Mouse (Mus musculus): ENCODE data around the gene Gm45837. TPM values are rescaled to one million over a fixed set of nuclear protein-coding genes. Genes with fewer than 3 reads are reported as not detected.

Gene Gm45837
- total RNA-seq, 4 experiments from 2014 or later: 1.2 to 1.6 TPM; not detected in 2

- no peak for DNase-seq (ENCODE audit: low spot score in 2 of 2)
Measured at GRCm38 (mm10) chr7:101499701-101500100, 89.0 kb downstream of the Gm45837 start.

- DNase-seq (ENCODE audit: low spot score in 2 of 2): peak in 1 of 2 experiments; percentile 5
Measured at GRCm38 (mm10) chr7:101501236-101501635, 90.5 kb downstream of the Gm45837 start.

- DNase-seq (ENCODE audit: low spot score in 2 of 2): peak in 1 of 2 experiments; percentile 19
Measured at GRCm38 (mm10) chr7:101501675-101502074, 91.0 kb downstream of the Gm45837 start.

DNA sequence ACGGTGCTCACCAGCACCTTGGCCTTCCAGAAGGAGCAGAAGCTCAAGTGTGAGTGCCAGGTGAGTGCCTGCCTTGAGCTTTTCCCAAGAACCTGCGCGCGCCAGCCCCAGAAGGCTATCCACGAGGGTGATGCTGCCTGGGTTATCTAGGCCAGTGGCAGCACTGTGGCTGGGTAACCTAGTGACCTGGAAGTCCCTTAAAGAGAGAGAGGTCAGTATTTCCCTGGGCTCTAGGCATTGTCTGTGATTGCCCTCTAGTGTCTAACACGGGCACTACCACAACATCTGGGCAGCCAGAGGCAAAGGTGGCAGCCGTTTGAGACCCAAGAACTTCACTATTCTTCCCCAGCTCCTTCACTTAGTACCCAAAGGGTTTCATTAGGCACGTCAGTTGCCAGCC, 92.7 kb downstream of the Gm45837 start:
- DNase-seq (ENCODE audit: low spot score in 2 of 2): no peak

DNA sequence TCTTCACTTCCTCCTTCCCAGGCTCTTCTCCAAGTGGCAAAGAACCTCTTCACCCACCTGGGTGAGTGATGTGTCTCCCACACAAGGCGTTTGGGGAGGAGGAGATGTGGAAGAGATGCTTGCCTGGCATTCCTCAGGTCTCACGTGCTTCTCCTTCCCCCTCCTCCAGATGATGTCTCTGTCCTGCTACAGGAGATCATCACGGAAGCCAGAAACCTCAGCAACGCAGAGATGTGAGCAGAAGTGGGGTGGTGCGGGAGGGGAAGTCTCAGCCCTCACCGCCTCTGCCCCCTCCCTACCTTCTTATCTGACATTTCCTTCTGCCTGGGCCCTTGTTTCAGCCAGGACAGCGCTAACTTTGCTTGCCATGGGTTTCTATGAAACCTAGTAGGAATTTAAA, 93.1 kb downstream of the Gm45837 start:
- no peak for DNase-seq (ENCODE audit: low spot score in 2 of 2)

GRCm38 (mm10) chr7:101504507-101504906, 93.8 kb downstream of the Gm45837 start:
- no peak for DNase-seq (ENCODE audit: low spot score in 2 of 2)

GRCm38 (mm10) chr7:101509212-101509611, 98.5 kb downstream of the Gm45837 start:
- DNase-seq (ENCODE audit: low spot score in 2 of 2): no peak

- peak in 1 of 2 experiments; percentile 74 for DNase-seq (ENCODE audit: low spot score in 2 of 2)
Measured at GRCm38 (mm10) chr7:101513655-101514054, 103.0 kb downstream of the Gm45837 start.

DNA sequence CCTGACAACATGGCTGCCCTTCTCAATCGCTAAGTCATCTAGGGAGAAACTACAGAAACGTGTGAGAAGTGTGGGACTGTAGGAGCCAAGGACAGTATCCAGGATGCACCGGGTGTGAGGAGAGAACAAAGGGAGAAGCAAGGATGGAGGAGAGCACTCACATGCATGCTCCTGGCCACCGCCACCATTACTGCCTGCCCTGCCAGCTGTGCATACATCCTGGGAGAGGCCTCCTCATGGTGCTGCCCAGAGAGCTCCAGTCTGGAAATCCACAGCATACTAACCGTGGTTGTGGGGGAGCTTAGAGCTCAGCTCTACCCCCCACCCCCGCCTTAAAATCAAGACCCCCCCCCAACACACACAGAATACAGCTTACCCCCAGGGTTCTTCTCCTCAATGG, 104.1 kb downstream of the Gm45837 start:
- DNase-seq (ENCODE audit: low spot score in 2 of 2): no peak

DNA sequence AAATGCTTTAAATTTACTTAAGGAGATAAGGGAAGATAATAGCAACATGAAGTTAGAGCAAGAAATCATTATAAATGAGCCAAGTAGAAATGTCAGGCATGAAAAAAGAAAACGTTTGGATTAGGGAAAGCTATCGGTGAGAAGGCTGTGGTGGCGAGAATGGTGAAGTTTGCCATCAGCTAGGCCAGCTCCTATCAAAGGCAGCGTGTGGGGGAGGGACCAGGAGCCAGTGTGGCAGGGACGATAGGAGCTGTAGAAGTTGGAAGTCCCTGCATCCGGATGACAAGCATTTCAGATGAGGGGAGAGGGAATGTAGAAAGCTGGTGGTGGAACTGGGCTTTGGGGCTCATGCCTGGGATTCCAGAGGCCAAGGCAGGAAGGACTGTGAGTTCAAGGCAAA, 104.6 kb downstream of the Gm45837 start:
- DNase-seq (ENCODE audit: low spot score in 2 of 2): peak in 1 of 2 experiments; percentile 61

DNA sequence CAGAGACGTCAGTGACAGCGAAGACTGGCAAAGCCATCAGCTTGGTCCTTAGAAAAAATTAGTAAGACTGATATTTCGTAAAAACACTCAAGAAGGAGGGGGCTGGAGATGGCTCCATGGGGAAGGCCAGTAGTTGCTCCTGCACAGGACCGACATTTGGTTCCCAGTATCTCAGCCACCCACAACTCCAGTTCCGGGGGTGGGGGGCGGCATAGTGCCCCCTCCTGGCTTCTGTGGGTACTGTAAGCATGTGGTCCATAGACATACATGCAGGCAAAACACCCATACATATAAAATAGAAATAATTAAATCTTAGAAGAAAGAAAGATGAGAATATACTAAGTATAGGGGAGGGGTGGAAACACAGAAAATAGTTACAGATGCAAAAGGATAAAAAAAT, 105.8 kb downstream of the Gm45837 start:
- DNase-seq (ENCODE audit: low spot score in 2 of 2): no peak

- DNase-seq (ENCODE audit: low spot score in 2 of 2): no peak
Measured at GRCm38 (mm10) chr7:101521696-101522095, 111.0 kb downstream of the Gm45837 start.

DNA sequence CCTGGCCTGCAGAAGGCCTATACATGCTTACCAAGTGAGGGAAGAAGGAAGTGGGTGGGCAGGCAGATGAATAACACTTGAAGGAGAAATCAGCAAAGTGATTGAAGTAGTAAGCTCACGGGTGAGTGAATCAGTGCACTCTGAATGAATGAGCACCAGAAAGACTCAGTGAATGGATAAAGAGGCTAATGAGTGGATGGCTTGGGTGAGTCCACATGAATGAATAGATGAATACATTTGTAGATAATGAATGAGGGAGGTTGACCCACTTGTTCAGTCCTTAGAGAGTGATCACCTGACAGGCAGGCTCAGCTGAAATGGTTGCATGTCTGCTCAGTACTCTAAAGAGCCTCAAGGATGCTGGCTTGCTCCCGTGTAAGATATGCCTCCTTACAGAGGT, 112.5 kb downstream of the Gm45837 start:
- no peak for DNase-seq (ENCODE audit: low spot score in 2 of 2)

DNA sequence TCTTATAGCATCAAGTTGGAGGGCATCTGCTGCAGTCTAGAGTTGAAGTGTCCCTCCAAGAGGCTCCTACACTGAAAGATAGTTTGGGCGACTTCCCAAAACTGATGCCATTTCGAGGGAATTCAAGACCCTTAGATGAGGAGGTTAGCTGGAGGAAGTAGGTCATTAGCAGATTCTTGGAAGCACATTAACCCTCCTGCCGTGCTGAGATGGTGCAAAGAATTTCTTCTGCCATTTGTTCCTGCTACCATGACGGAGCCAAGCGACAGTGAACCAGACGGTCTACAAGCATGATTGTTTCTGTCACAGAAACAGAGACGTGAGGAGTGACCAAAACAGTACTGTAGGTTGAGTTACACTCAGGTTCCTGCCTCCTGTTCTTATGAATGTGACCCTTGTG, 115.8 kb downstream of the Gm45837 start:
- DNase-seq (ENCODE audit: low spot score in 2 of 2): no peak

DNA sequence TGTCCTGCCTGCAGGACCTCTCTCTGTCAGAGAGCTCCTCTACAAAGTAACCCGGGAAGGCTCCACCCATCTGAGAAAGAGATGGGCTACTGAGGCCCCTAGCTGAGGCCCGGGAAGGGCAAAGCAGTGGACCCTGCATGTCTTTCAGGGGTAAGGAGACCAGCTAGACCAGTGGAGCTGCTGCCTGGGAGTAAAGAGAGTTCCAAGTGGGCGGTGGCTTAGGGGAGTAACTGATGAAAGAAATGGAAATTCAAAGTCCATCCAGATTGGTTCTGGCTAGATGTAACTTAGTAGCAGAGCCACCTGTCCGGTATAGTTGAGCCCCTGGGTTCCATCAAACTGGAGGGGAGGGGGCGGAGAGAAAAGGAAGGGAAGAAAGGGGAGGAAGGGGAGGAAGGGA, 123.7 kb downstream of the Gm45837 start:
- no peak for DNase-seq (ENCODE audit: low spot score in 2 of 2)

GRCm38 (mm10) chr7:101535102-101535501, 124.4 kb downstream of the Gm45837 start:
- DNase-seq (ENCODE audit: low spot score in 2 of 2): no peak

DNA sequence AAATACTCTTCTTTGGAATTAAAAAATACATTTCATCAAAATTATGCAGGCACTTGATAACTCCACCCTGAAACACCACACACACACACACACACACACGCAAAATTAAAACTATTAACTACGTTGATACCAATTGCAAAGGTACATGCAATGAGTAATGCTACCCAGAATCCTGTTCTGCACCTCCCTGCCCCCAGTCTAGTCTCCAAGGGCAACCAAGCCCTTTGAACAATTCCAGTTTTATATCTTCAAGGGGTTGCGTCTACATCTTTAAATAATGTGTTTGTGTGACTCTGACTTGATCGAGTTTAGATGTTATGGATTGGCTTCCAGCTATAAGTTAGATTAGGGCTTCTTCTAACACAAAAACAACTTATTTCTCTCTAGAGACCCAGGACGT, 124.8 kb downstream of the Gm45837 start:
- no peak for DNase-seq (ENCODE audit: low spot score in 2 of 2)

GRCm38 (mm10) chr7:101537541-101537940, 126.9 kb downstream of the Gm45837 start:
- peak in 1 of 2 experiments; percentile 50 for DNase-seq (ENCODE audit: low spot score in 2 of 2)

- peak in 1 of 2 experiments; percentile 67 for DNase-seq (ENCODE audit: low spot score in 2 of 2)
Measured at GRCm38 (mm10) chr7:101538141-101538933, 127.7 kb downstream of the Gm45837 start.

- no peak for DNase-seq (ENCODE audit: low spot score in 2 of 2)
Measured at GRCm38 (mm10) chr7:101539774-101540173, 129.1 kb downstream of the Gm45837 start.

DNA sequence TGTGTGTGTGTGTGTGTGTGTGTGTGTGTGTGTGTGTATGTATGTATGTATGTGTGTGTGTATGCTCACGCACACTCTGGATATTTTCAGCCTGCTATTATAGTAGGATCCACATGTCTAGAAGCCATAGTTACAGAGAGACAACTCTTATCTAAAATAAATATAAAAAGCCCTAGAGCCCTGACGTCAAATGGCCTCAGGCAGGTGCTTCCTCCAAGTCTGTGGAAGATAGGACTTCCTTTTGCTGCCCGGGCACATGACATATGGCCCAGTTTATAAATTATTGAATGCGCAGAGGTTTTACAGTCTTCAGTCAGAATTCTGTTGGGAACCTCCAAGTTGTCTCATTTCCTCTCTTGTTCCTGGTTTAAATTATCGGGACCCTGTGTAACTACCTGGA, 130.0 kb downstream of the Gm45837 start:
- no peak for DNase-seq (ENCODE audit: low spot score in 2 of 2)

- DNase-seq (ENCODE audit: low spot score in 2 of 2): peak; percentile 67 to 81
Measured at GRCm38 (mm10) chr7:101541132-101541531, 130.4 kb downstream of the Gm45837 start.

DNA sequence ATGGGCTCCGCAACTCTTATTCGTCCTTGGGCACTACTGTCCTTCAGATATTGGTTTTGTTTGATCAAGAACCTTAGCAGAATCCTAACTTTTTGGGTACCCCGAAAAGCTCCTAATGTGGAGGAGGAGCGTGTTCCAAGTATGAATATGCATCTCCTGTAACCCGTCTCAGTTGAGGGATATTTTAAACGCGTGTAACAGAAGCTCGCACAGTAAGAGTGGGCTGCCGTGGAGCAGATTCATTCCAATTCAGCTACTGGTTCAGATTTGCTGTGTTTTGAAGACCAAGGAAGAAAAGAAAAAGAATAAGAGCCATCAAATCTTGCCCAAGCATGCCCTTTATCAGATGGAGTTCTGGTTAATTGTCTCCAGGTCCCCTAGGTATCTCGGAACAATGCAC, 131.0 kb downstream of the Gm45837 start:
- peak in 1 of 2 experiments; percentile 61 for DNase-seq (ENCODE audit: low spot score in 2 of 2)

Data from left cerebral cortex, adult 8-10 months (tissue).